Mouse (Mus musculus) hindbrain, embryonic 16.5 days (tissue): ENCODE measurements around the gene Pxmp2. TPM values are rescaled to one million over a fixed set of nuclear protein-coding genes. Genes with fewer than 3 reads are reported as not detected.

Experiments used
- polyA plus RNA-seq: library from polyadenylated mRNA; unstranded; fragments of >200 nt; fragmentation: Nextera tagmentation; extraction: Ambion mirVana; gene quantifications from 2 replicates; pipeline ENCODE4 v1.2.1, GENCODE M21; 2015

Pxmp2 gene
- polyA plus RNA-seq, 1 experiment from 2014 or later, result 16.0 TPM

Other genes starting within 250 kb of the Pxmp2 start
- 3.5 and 5.2 TPM in 2 replicates for gene Gm17655, start 213.7 kb downstream of the Pxmp2 start, polyA plus RNA-seq
- 0.71 and 0.85 TPM in 2 replicates for gene Gm35315, start 191.8 kb downstream of the Pxmp2 start, polyA plus RNA-seq
- gene Plcxd1, start 186.2 kb downstream of the Pxmp2 start, polyA plus RNA-seq, result 8.4 and 10.9 TPM in 2 replicates
- 67.4 and 67.7 TPM in 2 replicates for gene Gtpbp6, start 178.0 kb downstream of the Pxmp2 start, polyA plus RNA-seq
- 12.4 and 15.0 TPM in 2 replicates for gene Zfp605, start 176.1 kb downstream of the Pxmp2 start, polyA plus RNA-seq
- 70.9 and 75.6 TPM in 2 replicates for gene Chfr, start 150.3 kb downstream of the Pxmp2 start, polyA plus RNA-seq
- gene Golga3, start 109.5 kb downstream of the Pxmp2 start, polyA plus RNA-seq, result 20.1 and 21.6 TPM in 2 replicates
- gene Ankle2, start 55.2 kb downstream of the Pxmp2 start, polyA plus RNA-seq, result 17.2 and 18.2 TPM in 2 replicates
- gene Pgam5, start 16.3 kb downstream of the Pxmp2 start, polyA plus RNA-seq, result 94.4 and 102 TPM in 2 replicates
- 7.1 and 8.5 TPM in 2 replicates for gene Pole, start 120 bp upstream of the Pxmp2 start, polyA plus RNA-seq
- 13.0 and 15.5 TPM in 2 replicates for gene P2rx2, start 57.0 kb upstream of the Pxmp2 start, polyA plus RNA-seq
- gene Lrcol1, start 58.5 kb upstream of the Pxmp2 start, polyA plus RNA-seq, result not detected in 2 replicates
- 10.7 and 13.6 TPM in 2 replicates for gene Fbrsl1, start 162.3 kb upstream of the Pxmp2 start, polyA plus RNA-seq